Mouse (Mus musculus): ENCODE data around the gene AC140267.1. TPM values are rescaled to one million over a fixed set of nuclear protein-coding genes. Genes with fewer than 3 reads are reported as not detected.

Gene AC140267.1
- polyA plus RNA-seq, 1 experiment from 2014 or later = not detected

DNA sequence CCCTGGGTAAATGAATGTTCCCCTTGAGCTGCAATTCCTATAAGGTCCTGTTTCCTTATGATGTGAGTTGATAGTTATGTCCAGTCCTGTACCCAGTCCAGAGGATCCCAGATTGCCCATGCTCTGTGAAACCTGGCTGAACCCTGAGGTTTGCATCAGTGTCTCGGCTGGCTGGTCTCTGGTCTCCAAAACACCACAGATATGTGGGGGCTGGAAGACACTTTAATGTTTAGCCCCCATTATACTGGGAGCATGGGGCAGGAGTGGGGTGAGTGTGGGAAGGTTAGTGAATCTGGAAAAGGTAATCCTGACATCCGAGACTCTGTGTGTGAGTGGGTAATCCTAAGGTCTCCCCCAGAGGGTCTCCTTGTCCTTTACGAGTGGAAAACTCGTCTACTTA, 2.6 kb upstream of the AC140267.1 start:
- 0 out of 2 replicates have a peak overlapping the region, but pooled peaks have one; percentile 88 for H3K9ac ChIP-seq
- H3K4me1 ChIP-seq = peaks cover 12% of the 10 kb centered on the region
- 0 out of 2 replicates have a peak overlapping the region, but pooled peaks have one; percentile 89 for H3K4me3 ChIP-seq
- H3K27ac ChIP-seq = peak overlapping the region; percentile 76
- H3K9me3 ChIP-seq (replicated peaks) = no peaks in the 10 kb centered on the region
- WGBS = 66% methylated on average over 4 of the region's 4 CpGs
- ATAC-seq (ENCODE audit: low FRiP score) = 0 out of 2 replicates have a peak, but pooled peaks have one; percentile 16
- H3K36me3 ChIP-seq = peaks cover 22% of the 10 kb centered on the region
- peak overlapping the region; percentile 92; the same call in 1 of the 2 replicates for H3K4me2 ChIP-seq (replicated peaks)
- H3K27me3 ChIP-seq = no peaks in the 10 kb centered on the region

DNA sequence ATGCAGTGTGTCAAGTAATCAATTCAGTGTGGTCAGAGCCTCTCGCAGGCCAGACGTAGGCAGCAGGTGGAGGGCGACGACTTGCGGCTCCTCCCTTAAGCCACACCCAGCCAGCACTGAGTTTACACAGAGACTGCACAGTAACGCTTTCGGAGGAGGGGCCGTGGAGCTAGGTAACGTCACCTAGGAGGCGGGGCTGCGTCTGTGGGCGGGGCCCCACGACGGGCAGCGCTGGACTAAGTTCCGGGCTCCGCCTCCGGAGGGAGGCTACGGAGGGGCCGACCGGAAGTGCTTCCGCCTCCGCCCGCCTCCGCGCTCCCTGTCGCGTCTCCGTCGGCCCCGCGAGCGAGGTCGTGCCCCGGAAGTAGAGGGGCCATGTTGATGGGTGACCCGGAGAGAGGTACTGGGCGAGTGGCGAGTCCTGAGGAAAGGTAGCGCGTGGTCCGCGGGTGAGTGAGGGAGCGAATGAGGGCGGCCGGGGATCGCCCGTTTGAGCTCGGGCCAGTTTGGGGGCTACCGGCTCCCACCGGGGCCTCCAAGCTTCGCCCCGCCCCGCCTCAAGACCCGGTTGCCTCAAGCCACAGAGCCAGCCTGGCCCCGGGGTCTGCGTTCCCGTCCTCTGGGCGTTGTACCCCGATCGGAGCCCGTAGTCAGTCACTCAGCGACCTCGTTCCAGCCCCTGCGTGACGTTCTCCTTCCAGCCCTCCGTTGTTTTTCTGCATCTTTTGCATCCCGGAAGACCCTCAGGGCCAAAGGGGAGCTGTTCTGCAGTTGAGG, 1.7 kb upstream of the AC140267.1 start, which contains the start of gene Mief1:
TSS of gene Mief1 (plus strand) at position 286 of the 777 bp plus-strand sequence.
- ATAC-seq (ENCODE audit: low FRiP score) = peak; percentile 98
- Histone ChIP-seq H3K9ac (peak within 1 kb of the TSS; percentile 88), H3K4me2 (replicated peaks) (peak within 1 kb of the TSS; percentile 92), H3K9me3 (replicated peaks) (no peaks in the 10 kb centered on the region), H3K4me3 (peak within 1 kb of the TSS; percentile 89), H3K27me3 (no peaks in the 10 kb centered on the region), H3K36me3 (peaks cover 31% of the 10 kb centered on the region), H3K27ac (peak within 1 kb of the TSS; percentile 76), H3K4me1 (peaks cover 10% of the 10 kb centered on the region)
- WGBS = under 1% methylated on average over 67 of the region's 67 CpGs

DNA sequence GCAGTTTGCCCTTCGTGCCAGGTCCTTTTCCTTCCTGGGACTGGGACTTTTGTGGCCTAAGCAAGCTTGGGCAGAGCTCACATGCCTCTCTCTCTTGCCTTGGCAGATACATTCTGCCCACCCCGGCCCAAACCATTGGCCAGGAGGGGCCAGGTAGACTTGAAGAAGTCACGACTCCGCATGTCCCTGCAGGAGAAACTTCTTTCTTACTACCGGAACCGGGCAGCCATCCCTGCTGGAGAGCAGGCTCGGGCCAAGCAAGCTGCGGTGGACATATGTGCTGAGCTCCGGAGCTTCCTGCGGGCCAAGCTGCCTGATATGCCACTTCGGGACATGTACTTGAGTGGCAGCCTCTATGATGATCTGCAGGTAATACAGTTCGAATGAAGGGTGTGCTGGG, 12.5 kb downstream of the AC140267.1 start:
- Histone ChIP-seq H3K27me3 (no peaks in the 10 kb centered on the region), H3K9me3 (replicated peaks) (no peaks in the 10 kb centered on the region), H3K4me1 (no peaks in the 10 kb centered on the region), H3K36me3 (peaks cover 81% of the 10 kb centered on the region), H3K9ac (no peak overlapping the region), H3K4me2 (replicated peaks) (no peak overlapping the region), H3K27ac (no peak overlapping the region), H3K4me3 (no peak overlapping the region)
- no peak for ATAC-seq (ENCODE audit: low FRiP score)
- 96% methylated on average over 12 of the region's 12 CpGs for WGBS

DNA sequence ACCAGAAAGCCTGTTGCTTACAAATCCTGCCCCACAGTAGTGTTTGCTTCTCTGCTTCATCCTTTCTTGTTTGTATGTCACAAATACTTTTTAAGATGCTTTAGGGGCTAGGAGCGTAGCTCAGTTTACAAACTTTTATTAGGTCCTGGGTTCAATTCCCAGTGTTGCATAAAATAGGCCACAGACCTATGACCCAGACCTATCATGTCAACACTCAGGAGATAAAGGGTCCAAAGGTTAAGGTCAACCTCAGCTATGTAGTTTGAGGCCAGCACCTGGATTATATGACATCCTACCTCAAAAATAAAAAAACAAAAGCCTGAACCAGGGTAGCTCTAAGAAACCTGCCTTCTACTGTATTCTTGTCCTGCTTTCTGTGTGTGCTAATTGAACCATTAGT, 13.0 kb downstream of the AC140267.1 start:
- Histone ChIP-seq H3K4me1 (peaks cover 3% of the 10 kb centered on the region; the same call in 1 of the 2 replicates), H3K4me3 (no peak overlapping the region), H3K9me3 (replicated peaks) (no peaks in the 10 kb centered on the region), H3K36me3 (peaks cover 78% of the 10 kb centered on the region), H3K4me2 (replicated peaks) (no peak overlapping the region), H3K27me3 (no peaks in the 10 kb centered on the region), H3K27ac (no peak overlapping the region), H3K9ac (no peak overlapping the region)
- WGBS = 100% methylated on average over 1 of the region's 1 CpGs
- no peak for ATAC-seq (ENCODE audit: low FRiP score)

DNA sequence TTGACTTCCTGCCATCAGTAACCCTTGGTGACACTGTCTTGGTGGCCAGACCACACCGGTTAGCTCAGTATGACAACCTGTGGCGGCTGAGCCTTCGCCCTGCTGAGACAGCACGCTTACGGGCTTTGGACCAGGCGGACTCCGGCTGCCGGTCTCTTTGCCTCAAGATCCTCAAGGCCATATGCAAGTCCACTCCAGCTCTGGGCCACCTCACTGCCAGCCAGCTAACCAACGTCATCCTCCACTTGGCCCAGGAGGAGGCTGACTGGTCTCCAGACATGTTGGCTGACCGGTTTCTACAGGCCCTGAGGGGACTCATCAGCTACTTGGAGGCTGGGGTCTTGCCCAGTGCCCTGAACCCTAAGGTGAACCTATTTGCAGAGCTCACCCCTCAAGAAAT, 14.0 kb downstream of the AC140267.1 start:
- H3K4me2 ChIP-seq (replicated peaks) = no peak overlapping the region
- H3K27ac ChIP-seq = no peak overlapping the region
- ATAC-seq (ENCODE audit: low FRiP score) = no peak
- no peaks in the 10 kb centered on the region for H3K27me3 ChIP-seq
- peaks cover 14% of the 10 kb centered on the region for H3K4me1 ChIP-seq
- H3K9ac ChIP-seq = no peak overlapping the region
- H3K36me3 ChIP-seq = peaks cover 72% of the 10 kb centered on the region
- no peak overlapping the region for H3K4me3 ChIP-seq
- 96% methylated on average over 10 of the region's 10 CpGs for WGBS
- H3K9me3 ChIP-seq (replicated peaks) = no peaks in the 10 kb centered on the region

DNA sequence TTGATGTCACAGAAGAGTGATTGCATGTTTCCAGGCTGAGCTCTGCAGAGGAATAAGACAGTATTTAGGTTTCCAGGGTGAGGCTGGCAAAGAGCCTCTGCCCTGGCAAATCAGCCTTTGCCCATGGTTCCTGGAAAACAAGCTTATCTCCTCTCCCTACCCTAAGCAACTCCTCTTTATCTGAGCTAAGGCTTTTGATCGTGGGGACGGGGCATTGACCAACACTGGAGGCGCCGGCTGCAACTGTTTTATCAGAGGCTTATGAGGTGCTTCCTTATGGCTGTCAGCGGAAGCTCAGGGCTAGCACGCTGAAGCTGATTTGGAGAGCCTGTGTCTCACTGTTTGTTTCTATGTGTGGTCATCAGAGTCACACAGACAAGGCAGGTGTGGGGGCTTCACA, 15.0 kb downstream of the AC140267.1 start:
- H3K4me2 ChIP-seq (replicated peaks) = no peak overlapping the region
- H3K36me3 ChIP-seq = peaks cover 65% of the 10 kb centered on the region
- H3K4me3 ChIP-seq = no peak overlapping the region
- no peak overlapping the region for H3K9ac ChIP-seq
- 97% methylated on average over 6 of the region's 6 CpGs for WGBS
- H3K4me1 ChIP-seq = peaks cover 14% of the 10 kb centered on the region
- no peaks in the 10 kb centered on the region for H3K9me3 ChIP-seq (replicated peaks)
- no peaks in the 10 kb centered on the region for H3K27me3 ChIP-seq
- H3K27ac ChIP-seq = no peak overlapping the region
- ATAC-seq (ENCODE audit: low FRiP score) = no peak

DNA sequence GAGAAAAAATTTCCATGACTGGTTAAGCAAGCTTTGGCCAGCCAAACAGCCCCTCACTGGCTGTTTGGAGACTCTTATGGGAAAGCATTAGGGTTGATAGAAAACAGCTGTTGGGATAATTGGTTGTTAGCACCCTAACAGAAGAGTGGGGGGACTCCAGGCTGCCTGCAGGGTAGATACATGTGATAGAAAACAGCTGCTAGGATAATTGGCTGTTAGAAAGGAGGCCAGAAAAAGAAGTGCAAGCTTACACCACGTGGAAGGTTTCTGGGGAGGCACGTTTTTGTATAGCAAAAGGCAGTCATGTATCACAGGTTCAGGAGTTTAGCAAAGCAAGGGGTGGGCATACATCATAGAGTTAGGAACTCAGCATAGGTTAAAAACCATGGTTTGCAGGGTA, 17.9 kb downstream of the AC140267.1 start:
- Histone ChIP-seq H3K27ac (no peak overlapping the region), H3K9me3 (replicated peaks) (no peaks in the 10 kb centered on the region), H3K4me2 (replicated peaks) (no peak overlapping the region), H3K4me1 (peaks cover 35% of the 10 kb centered on the region), H3K4me3 (no peak overlapping the region), H3K9ac (0 out of 2 replicates have a peak overlapping the region, but pooled peaks have one; percentile 23), H3K27me3 (no peaks in the 10 kb centered on the region), H3K36me3 (peaks cover 59% of the 10 kb centered on the region)
- 31% methylated on average over 2 of the region's 2 CpGs for WGBS
- ATAC-seq (ENCODE audit: low FRiP score) = no peak

DNA sequence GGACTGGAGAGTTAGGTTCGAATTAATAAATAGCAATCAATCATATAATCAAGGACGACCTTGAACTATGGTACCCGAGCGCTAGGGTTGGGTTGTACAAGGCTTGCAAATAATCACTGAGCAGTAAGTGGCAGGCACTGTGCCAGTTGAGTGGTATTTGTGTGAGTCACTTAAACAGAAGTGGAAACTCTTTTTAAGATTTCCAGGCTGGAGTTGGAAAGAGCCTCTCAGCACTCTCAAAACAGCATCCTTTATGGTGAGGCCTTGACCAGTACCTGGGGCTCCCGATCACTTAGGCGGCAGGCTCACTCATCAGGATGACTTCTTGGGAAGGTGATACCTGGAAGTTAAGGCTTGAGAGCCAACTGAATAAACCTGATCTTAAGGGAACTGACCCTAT, 18.6 kb downstream of the AC140267.1 start:
- peak overlapping the region; percentile 100 for H3K4me3 ChIP-seq
- no peaks in the 10 kb centered on the region for H3K27me3 ChIP-seq
- ATAC-seq (ENCODE audit: low FRiP score) = no peak
- H3K27ac ChIP-seq = peak overlapping the region; percentile 99
- H3K36me3 ChIP-seq = peaks cover 57% of the 10 kb centered on the region
- H3K4me2 ChIP-seq (replicated peaks) = peak overlapping the region; percentile 92
- H3K9me3 ChIP-seq (replicated peaks) = no peaks in the 10 kb centered on the region
- H3K4me1 ChIP-seq = peaks cover 38% of the 10 kb centered on the region
- 54% methylated on average over 6 of the region's 6 CpGs for WGBS
- H3K9ac ChIP-seq = peak overlapping the region; percentile 82

DNA sequence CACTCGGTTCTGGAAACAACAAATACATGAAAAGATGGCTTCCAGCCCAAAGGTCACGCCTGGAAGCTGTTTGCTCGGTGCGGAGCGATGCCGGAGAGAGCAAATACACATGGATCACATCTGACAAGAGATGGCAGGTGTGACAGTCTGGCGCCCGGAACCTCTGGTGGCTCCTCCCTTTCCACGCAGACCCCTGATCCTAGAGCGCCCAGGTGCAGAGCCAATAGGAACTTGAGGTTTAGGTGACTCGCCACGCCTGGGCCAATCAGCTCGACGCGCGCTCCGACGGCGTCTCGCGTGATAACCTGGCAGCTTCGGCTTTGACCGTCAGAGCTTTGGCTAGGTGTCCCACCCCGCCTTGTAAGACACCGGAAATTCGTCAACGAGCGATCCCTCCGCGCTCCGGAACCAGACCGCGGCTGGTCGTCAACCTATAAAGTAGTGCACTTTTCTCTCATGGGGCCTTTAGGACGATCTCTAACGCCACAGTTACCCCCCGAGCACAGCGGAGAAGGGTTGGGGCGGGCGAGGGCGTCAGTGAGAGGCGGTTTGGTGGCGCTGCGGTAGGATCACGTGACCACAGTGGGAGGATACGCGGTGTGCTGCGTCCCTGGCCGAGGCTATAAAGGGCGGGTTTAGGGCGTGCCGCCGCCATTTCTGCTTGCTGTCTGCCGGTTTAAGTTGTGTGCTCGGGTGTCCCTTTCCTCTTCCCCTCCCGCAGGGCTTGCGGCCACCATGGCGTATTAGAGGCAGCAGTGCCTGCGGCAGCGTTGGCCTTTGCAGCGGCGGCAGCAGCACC, 19.4 kb downstream of the AC140267.1 start, which contains the start of gene Atf4:
TSS of gene Atf4 (plus strand) at position 338 of the 799 bp plus-strand sequence.
- ATAC-seq (ENCODE audit: low FRiP score) = peak; percentile 97
- Histone ChIP-seq H3K36me3 (peaks cover 56% of the 10 kb centered on the region), H3K4me2 (replicated peaks) (peak within 1 kb of the TSS; percentile 92), H3K4me3 (peak within 1 kb of the TSS; percentile 100), H3K27me3 (no peaks in the 10 kb centered on the region), H3K9me3 (replicated peaks) (no peaks in the 10 kb centered on the region), H3K9ac (peak within 1 kb of the TSS; percentile 100), H3K4me1 (peaks cover 40% of the 10 kb centered on the region), H3K27ac (peak within 1 kb of the TSS; percentile 99)
- WGBS = under 1% methylated on average over 61 of the region's 62 CpGs

GRCm38 (mm10) chr15:80255646-80256121, 20.0 kb downstream of the AC140267.1 start:
- peak; percentile 42 for ATAC-seq (ENCODE audit: low FRiP score)
- Histone ChIP-seq H3K4me1 (peaks cover 40% of the 10 kb centered on the region), H3K9ac (peak overlapping the region; percentile 100), H3K27ac (peak overlapping the region; percentile 99), H3K4me3 (peak overlapping the region; percentile 100), H3K36me3 (peaks cover 55% of the 10 kb centered on the region), H3K27me3 (no peaks in the 10 kb centered on the region), H3K9me3 (replicated peaks) (no peaks in the 10 kb centered on the region), H3K4me2 (replicated peaks) (peak overlapping the region; percentile 92)
- WGBS = under 1% methylated on average over 40 of the region's 51 CpGs

- peak overlapping the region; percentile 100 for H3K4me3 ChIP-seq
- no peaks in the 10 kb centered on the region for H3K27me3 ChIP-seq
- peaks cover 40% of the 10 kb centered on the region for H3K4me1 ChIP-seq
- peaks cover 55% of the 10 kb centered on the region for H3K36me3 ChIP-seq
- no peaks in the 10 kb centered on the region for H3K9me3 ChIP-seq (replicated peaks)
- H3K4me2 ChIP-seq (replicated peaks) = peak overlapping the region; percentile 92
- peak overlapping the region; percentile 100 for H3K9ac ChIP-seq
- peak overlapping the region; percentile 99 for H3K27ac ChIP-seq
- no peak for ATAC-seq (ENCODE audit: low FRiP score)
- WGBS = 12% methylated on average over 16 of the region's 16 CpGs
These were observed 20.6 kb downstream of the AC140267.1 start for GRCm38 (mm10) chr15:80256242-80256641.
